Mouse (Mus musculus): Measurements from ENCODE around the gene Ldb1. TPM values are rescaled to one million over a fixed set of nuclear protein-coding genes. Genes with fewer than 3 reads are reported as not detected.

Ldb1 gene
- total RNA-seq (2014; fragmentation: Nextera tagmentation) (145 and 160 TPM in 2 replicates), total RNA-seq (2017) (68.6 and 76.6 TPM in 2 replicates), polyA plus RNA-seq (2012) (405 and 501 TPM in 2 replicates)

DNA sequence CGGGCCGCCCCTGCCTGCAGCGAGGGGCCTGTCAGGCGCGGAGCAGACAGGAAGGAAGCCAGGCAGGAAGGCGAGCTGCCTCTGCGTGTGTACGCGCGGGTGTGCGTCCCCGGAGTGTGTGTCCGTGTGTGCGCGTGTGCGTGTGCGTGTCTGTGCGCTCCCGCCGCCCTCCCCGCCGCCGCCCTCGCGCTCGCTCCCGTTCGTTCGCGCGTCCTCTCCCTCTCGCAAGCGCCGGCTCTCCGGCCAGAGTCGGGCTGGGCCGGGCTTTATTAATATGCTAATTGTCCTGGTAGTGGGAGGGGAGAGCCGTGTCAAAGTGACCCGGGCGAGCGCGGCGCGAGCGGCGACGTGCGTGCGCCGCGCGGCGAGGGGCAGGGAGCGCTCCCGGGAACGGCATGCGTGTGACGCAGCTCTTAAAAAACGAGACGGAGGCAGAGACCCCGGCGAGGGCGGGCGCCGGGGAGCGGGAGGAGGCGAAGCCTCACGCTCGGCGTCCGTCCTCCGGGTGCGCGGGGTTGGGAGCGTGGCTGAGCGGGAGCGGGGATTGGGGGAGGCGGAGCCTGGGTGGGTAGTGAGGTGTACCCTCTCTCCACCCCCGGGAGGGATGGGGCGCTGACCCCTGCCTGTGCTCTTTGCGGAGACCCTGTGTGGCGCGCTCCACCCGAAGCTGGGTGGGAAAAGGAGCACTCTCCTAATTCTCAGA lies at the start of gene Ldb1:
Gene Ldb1, minus strand, starts transcription at position 222 of the 703 bp plus-strand sequence.
- ATAC-seq (ENCODE audit: extremely low read depth, insufficient number of reproducible peaks, low FRiP score, poor library complexity, severe bottlenecking) (peak; percentile 48; the same call in 1 of the 2 replicates), DNase-seq (ENCODE audit: low spot score) (peak; percentile 77)
- no peak for TF ChIP-seq TAL1 (conservative IDR thresholded peaks at IDR 0.05; ENCODE audit: low read depth, low read length)
- no peak for TF ChIP-seq POLR2AphosphoS5 (IDR thresholded peaks at IDR 0.05; ENCODE audit: insufficient replicate concordance, low read depth, low read length)
- TF ChIP-seq CTCF (IDR thresholded peaks at IDR 0.05; ENCODE audit: low read depth, low read length), result no peak
- TF ChIP-seq GATA2 (IDR thresholded peaks at IDR 0.05; ENCODE audit: borderline replicate concordance, low read depth, low read length), result no peak
- no peak for TF ChIP-seq GATA1 (IDR thresholded peaks at IDR 0.05; ENCODE audit: borderline replicate concordance, low read length)
- H3K4me1 ChIP-seq (ENCODE audit: insufficient read depth, low read depth, low read length), result peaks cover 67% of the 10 kb centered on the region
- H3K36me3 ChIP-seq (replicated peaks), result peaks cover 28% of the 10 kb centered on the region
- H3K4me3 ChIP-seq (ENCODE audit: low read depth, low read length), result peak within 1 kb of the TSS; percentile 96
- no peaks in the 10 kb centered on the region; the same call in 1 of the 2 replicates for H3K27me3 ChIP-seq (ENCODE audit: insufficient read depth, low read length)
- no peaks in the 10 kb centered on the region for H3K9me3 ChIP-seq (replicated peaks)

GRCm38 (mm10) chr19:46094144-46094543 lies 49.1 kb upstream of the Ldb1 start:
- no peaks in the 10 kb centered on the region; the same call in 1 of the 2 replicates for H3K9me3 ChIP-seq (replicated peaks)
- H3K4me3 ChIP-seq (ENCODE audit: low read depth, low read length), result no peak overlapping the region
- peaks cover 11% of the 10 kb centered on the region; the same call in 1 of the 2 replicates for H3K27me3 ChIP-seq (ENCODE audit: insufficient read depth, low read length)
- ATAC-seq (ENCODE audit: extremely low read depth, insufficient number of reproducible peaks, low FRiP score, poor library complexity, severe bottlenecking), result no peak
- no peak for DNase-seq (ENCODE audit: low spot score)
- no peaks in the 10 kb centered on the region for H3K4me1 ChIP-seq (ENCODE audit: insufficient read depth, low read depth, low read length)
- TF ChIP-seq GATA1 (IDR thresholded peaks at IDR 0.05; ENCODE audit: borderline replicate concordance, low read length) (no peak), POLR2AphosphoS5 (IDR thresholded peaks at IDR 0.05; ENCODE audit: insufficient replicate concordance, low read depth, low read length) (no peak), GATA2 (IDR thresholded peaks at IDR 0.05; ENCODE audit: borderline replicate concordance, low read depth, low read length) (no peak), CTCF (IDR thresholded peaks at IDR 0.05; ENCODE audit: low read depth, low read length) (no peak)
- no peaks in the 10 kb centered on the region for H3K36me3 ChIP-seq (replicated peaks)

DNA sequence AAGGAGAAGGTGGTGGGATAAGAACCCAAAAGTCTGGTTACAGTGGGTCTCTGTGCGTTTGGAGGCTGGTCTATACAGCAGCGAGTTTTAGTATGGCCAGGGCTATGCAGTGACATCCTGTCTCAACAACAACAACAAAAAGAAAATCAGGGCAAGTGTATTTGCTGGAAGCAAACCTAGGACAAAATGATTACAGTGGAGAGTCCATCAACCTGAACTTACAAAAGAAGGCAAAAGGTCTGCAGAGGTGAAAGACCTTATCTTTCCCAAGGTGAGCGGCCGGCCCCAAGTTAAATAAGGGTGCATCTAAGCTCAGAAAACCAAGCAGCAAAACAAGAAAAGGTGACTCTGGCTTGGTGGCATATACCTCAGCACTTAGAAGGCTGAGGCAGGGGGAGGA lies 46.6 kb upstream of the Ldb1 start:
- Histone ChIP-seq H3K4me1 (ENCODE audit: insufficient read depth, low read depth, low read length) (no peaks in the 10 kb centered on the region; the same call in 1 of the 2 replicates), H3K27me3 (ENCODE audit: insufficient read depth, low read length) (peaks cover 11% of the 10 kb centered on the region; the same call in 1 of the 2 replicates), H3K36me3 (replicated peaks) (peaks cover 9% of the 10 kb centered on the region), H3K4me3 (ENCODE audit: low read depth, low read length) (no peak overlapping the region), H3K9me3 (replicated peaks) (no peaks in the 10 kb centered on the region)
- no peak for TF ChIP-seq GATA1 (IDR thresholded peaks at IDR 0.05; ENCODE audit: borderline replicate concordance, low read length)
- DNase-seq (ENCODE audit: low spot score), result no peak
- ATAC-seq (ENCODE audit: extremely low read depth, insufficient number of reproducible peaks, low FRiP score, poor library complexity, severe bottlenecking), result no peak

- ATAC-seq (ENCODE audit: extremely low read depth, insufficient number of reproducible peaks, low FRiP score, poor library complexity, severe bottlenecking) (no peak), DNase-seq (ENCODE audit: low spot score) (no peak)
- H3K36me3 ChIP-seq (replicated peaks), result peaks cover 46% of the 10 kb centered on the region
- no peak overlapping the region for H3K4me3 ChIP-seq (ENCODE audit: low read depth, low read length)
- H3K4me1 ChIP-seq (ENCODE audit: insufficient read depth, low read depth, low read length), result peaks cover 5% of the 10 kb centered on the region
- TF ChIP-seq GATA2 (IDR thresholded peaks at IDR 0.05; ENCODE audit: borderline replicate concordance, low read depth, low read length) (no peak), GATA1 (IDR thresholded peaks at IDR 0.05; ENCODE audit: borderline replicate concordance, low read length) (no peak), CTCF (IDR thresholded peaks at IDR 0.05; ENCODE audit: low read depth, low read length) (no peak), TAL1 (conservative IDR thresholded peaks at IDR 0.05; ENCODE audit: low read depth, low read length) (no peak), POLR2AphosphoS5 (IDR thresholded peaks at IDR 0.05; ENCODE audit: insufficient replicate concordance, low read depth, low read length) (no peak)
- peaks cover 5% of the 10 kb centered on the region; the same call in 1 of the 2 replicates for H3K27me3 ChIP-seq (ENCODE audit: insufficient read depth, low read length)
- no peaks in the 10 kb centered on the region for H3K9me3 ChIP-seq (replicated peaks)
These were observed 42.9 kb upstream of the Ldb1 start for GRCm38 (mm10) chr19:46087871-46088270.

- H3K9me3 ChIP-seq (replicated peaks), result no peaks in the 10 kb centered on the region
- ATAC-seq (ENCODE audit: extremely low read depth, insufficient number of reproducible peaks, low FRiP score, poor library complexity, severe bottlenecking) (no peak), DNase-seq (ENCODE audit: low spot score) (peak; percentile 38)
- peaks cover 62% of the 10 kb centered on the region for H3K36me3 ChIP-seq (replicated peaks)
- H3K27me3 ChIP-seq (ENCODE audit: insufficient read depth, low read length), result no peaks in the 10 kb centered on the region
- no peak overlapping the region for H3K4me3 ChIP-seq (ENCODE audit: low read depth, low read length)
- TF ChIP-seq POLR2AphosphoS5 (IDR thresholded peaks at IDR 0.05; ENCODE audit: insufficient replicate concordance, low read depth, low read length) (no peak), CTCF (IDR thresholded peaks at IDR 0.05; ENCODE audit: low read depth, low read length) (peak; percentile 55)
- peaks cover 14% of the 10 kb centered on the region for H3K4me1 ChIP-seq (ENCODE audit: insufficient read depth, low read depth, low read length)
These were observed 41.3 kb upstream of the Ldb1 start for GRCm38 (mm10) chr19:46086337-46086736.

DNA sequence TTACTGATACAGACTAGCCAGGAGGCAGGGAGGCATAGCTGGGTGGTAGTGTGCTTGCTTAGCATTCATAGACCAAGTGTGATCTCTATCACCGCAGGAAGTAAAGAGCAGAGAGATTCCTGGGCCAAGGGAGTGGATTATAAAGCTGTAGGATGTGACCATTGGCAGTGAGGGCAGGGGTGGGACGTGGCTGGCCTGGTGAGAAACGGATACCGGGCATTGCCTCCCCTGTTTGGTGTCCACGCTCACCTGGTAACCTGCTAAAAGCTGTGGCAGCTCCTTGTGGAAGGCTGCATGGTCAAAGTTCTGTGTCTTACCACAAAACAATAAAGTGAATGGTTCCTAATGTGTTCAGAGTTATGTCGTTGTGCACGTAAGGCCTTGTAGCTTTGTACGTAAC lies 40.2 kb upstream of the Ldb1 start:
- no peak for TF ChIP-seq GATA1 (IDR thresholded peaks at IDR 0.05; ENCODE audit: borderline replicate concordance, low read length)
- TF ChIP-seq TAL1 (conservative IDR thresholded peaks at IDR 0.05; ENCODE audit: low read depth, low read length), result no peak
- no peak for DNase-seq (ENCODE audit: low spot score)
- Histone ChIP-seq H3K4me1 (ENCODE audit: insufficient read depth, low read depth, low read length) (peaks cover 17% of the 10 kb centered on the region), H3K27me3 (ENCODE audit: insufficient read depth, low read length) (no peaks in the 10 kb centered on the region), H3K36me3 (replicated peaks) (peaks cover 73% of the 10 kb centered on the region), H3K9me3 (replicated peaks) (no peaks in the 10 kb centered on the region), H3K4me3 (ENCODE audit: low read depth, low read length) (no peak overlapping the region)
- no peak for ATAC-seq (ENCODE audit: extremely low read depth, insufficient number of reproducible peaks, low FRiP score, poor library complexity, severe bottlenecking)
